Mouse (Mus musculus): ENCODE measurements around the gene Frmd4a. TPM values are rescaled to one million over a fixed set of nuclear protein-coding genes. Genes with fewer than 3 reads are reported as not detected.

The Frmd4a gene
- polyA plus RNA-seq, 1 experiment from 2014 or later, result 51.5 TPM

DNA sequence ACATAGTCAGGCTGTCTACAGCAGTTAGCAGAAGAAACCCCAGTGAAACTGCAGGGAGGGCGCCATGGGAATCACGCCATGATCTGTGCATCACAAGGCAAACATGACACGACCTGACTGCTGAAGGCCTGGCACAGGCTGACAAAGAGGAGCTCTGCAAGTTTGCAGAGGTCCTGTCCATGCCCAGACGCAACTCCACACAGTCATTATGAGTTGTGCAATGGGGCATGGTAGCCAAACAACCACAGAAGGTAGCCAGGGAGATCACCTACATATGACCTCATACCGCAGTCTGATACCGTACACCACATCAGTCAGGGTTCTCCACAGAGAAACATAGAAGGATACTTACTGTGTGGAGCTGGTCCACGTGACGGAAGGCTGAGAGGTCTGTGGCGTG is 489.1 kb downstream of the Frmd4a start:
- no peak overlapping the region for H3K4me3 ChIP-seq (replicated peaks)
- no peak overlapping the region for H3K9ac ChIP-seq (replicated peaks)
- peaks cover 27% of the 10 kb centered on the region for H3K4me1 ChIP-seq
- no peak for ATAC-seq (ENCODE audit: low FRiP score)
- no peaks in the 10 kb centered on the region for H3K9me3 ChIP-seq (replicated peaks)
- no peaks in the 10 kb centered on the region for H3K27me3 ChIP-seq (replicated peaks)
- H3K36me3 ChIP-seq, result no peaks in the 10 kb centered on the region
- no peak overlapping the region for H3K4me2 ChIP-seq
- WGBS, result 95% methylated on average over 9 of the region's 9 CpGs
- H3K27ac ChIP-seq (replicated peaks), result no peak overlapping the region

- Histone ChIP-seq H3K9me3 (replicated peaks) (no peaks in the 10 kb centered on the region), H3K27ac (replicated peaks) (no peak overlapping the region), H3K9ac (replicated peaks) (no peak overlapping the region), H3K4me2 (no peak overlapping the region), H3K4me1 (peaks cover 30% of the 10 kb centered on the region), H3K36me3 (no peaks in the 10 kb centered on the region), H3K4me3 (replicated peaks) (no peak overlapping the region), H3K27me3 (replicated peaks) (no peaks in the 10 kb centered on the region)
- ATAC-seq (ENCODE audit: low FRiP score), result no peak
- WGBS, result 80% methylated on average over 13 of the region's 13 CpGs
Measured at GRCm38 (mm10) chr2:4507887-4508615, 490.5 kb downstream of the Frmd4a start.

DNA sequence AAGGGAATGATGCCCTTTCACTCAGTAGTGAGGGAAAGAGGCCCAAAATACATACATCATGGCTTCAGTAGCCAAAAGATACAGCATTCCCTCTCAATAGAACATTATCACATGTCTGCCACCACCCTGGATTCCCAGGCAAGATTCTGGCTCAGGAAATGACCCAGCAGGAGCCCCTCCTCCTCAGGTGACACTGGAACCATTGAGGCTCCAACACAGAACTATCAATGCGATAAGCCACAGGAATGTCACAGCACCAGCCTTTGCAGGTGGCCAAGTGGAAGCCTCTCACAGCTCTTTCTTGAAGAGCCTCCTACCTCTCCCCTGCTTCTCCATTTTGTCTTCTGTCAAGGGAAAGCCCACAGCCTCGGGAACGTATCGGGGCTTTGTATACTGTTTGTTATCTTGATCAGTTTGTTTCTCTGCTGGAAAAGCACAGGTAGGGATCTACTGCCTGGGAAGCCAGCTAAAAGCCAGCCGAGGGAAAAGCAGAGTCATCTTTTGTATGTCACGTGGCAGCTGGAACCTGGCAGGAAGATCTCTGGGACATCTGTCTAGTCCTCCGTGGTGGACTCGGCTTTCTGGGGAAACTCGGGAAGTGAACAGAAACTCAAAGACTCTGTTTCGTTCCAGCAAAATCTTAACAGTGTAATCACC is 491.6 kb downstream of the Frmd4a start:
- no peak for ATAC-seq (ENCODE audit: low FRiP score)
- no peak overlapping the region for H3K4me3 ChIP-seq (replicated peaks)
- no peaks in the 10 kb centered on the region for H3K9me3 ChIP-seq (replicated peaks)
- H3K27ac ChIP-seq (replicated peaks), result peak overlapping the region; percentile 23; the same call in 1 of the 2 replicates
- 68% methylated on average over 10 of the region's 10 CpGs for WGBS
- H3K9ac ChIP-seq (replicated peaks), result no peak overlapping the region
- no peaks in the 10 kb centered on the region for H3K27me3 ChIP-seq (replicated peaks)
- H3K36me3 ChIP-seq, result no peaks in the 10 kb centered on the region
- H3K4me1 ChIP-seq, result peaks cover 30% of the 10 kb centered on the region
- no peak overlapping the region for H3K4me2 ChIP-seq

- Histone ChIP-seq H3K9me3 (replicated peaks) (no peaks in the 10 kb centered on the region), H3K9ac (replicated peaks) (no peak overlapping the region), H3K4me2 (no peak overlapping the region), H3K27me3 (replicated peaks) (no peaks in the 10 kb centered on the region), H3K27ac (replicated peaks) (peak overlapping the region; percentile 2; the same call in 1 of the 2 replicates), H3K4me1 (peaks cover 30% of the 10 kb centered on the region), H3K4me3 (replicated peaks) (no peak overlapping the region), H3K36me3 (0 out of 2 replicates have a peak, but pooled peaks cover 4% of the 10 kb centered on the region)
- WGBS, result 32% methylated on average over 5 of the region's 5 CpGs
- ATAC-seq (ENCODE audit: low FRiP score), result peak; percentile 48
Measured at GRCm38 (mm10) chr2:4509739-4510138, 492.2 kb downstream of the Frmd4a start.

GRCm38 (mm10) chr2:4510208-4511079 is 492.9 kb downstream of the Frmd4a start:
- 0 out of 2 replicates have a peak, but pooled peaks cover 5% of the 10 kb centered on the region for H3K36me3 ChIP-seq
- no peak overlapping the region for H3K4me2 ChIP-seq
- ATAC-seq (ENCODE audit: low FRiP score), result peak; percentile 32; the same call in 1 of the 2 replicates
- WGBS, result 53% methylated on average over 11 of the region's 11 CpGs
- H3K9ac ChIP-seq (replicated peaks), result no peak overlapping the region
- peak overlapping the region; percentile 7; the same call in 1 of the 2 replicates for H3K27ac ChIP-seq (replicated peaks)
- H3K27me3 ChIP-seq (replicated peaks), result no peaks in the 10 kb centered on the region
- no peaks in the 10 kb centered on the region for H3K9me3 ChIP-seq (replicated peaks)
- peaks cover 30% of the 10 kb centered on the region for H3K4me1 ChIP-seq
- no peak overlapping the region for H3K4me3 ChIP-seq (replicated peaks)

DNA sequence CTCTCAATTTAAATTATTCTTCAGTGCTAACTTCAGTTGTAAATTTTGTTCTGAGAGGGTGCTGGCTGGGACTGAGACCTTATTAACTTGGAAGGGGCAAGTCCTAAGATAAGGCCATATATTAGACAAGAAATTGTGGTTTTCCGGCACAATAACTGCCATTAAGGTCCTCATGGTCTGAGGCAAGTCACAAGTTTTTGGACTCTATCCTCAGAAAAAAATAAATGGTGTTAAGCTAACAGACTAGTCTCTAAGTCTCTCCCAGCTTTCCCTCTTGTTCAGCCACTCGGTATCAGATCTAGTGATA is 493.5 kb downstream of the Frmd4a start:
- Histone ChIP-seq H3K4me3 (replicated peaks) (no peak overlapping the region), H3K36me3 (0 out of 2 replicates have a peak, but pooled peaks cover 5% of the 10 kb centered on the region), H3K27me3 (replicated peaks) (no peaks in the 10 kb centered on the region), H3K27ac (replicated peaks) (peak overlapping the region; percentile 7; the same call in 1 of the 2 replicates), H3K9me3 (replicated peaks) (no peaks in the 10 kb centered on the region), H3K4me1 (peaks cover 31% of the 10 kb centered on the region), H3K4me2 (no peak overlapping the region), H3K9ac (replicated peaks) (no peak overlapping the region)
- no peak for ATAC-seq (ENCODE audit: low FRiP score)
- WGBS, result 86% methylated on average over 2 of the region's 2 CpGs

DNA sequence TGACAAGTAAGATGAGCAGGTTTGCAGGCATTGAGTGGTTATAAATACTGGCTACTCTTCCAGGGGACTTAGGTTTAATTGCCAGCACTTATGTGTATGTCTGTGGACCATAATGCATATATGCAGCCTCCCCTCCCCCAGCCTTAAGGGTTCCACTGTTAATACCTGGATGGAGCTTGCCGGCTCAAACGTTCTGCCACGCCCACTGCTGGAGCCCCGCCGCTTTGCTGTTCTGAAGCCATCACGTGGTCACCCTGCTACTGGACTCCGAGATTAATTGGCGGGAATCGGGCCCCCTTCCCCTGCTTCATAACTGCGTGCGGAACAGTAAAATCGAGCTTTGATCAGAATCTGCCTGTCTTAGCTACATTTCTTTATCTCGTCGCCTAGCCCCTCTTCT is 495.1 kb downstream of the Frmd4a start:
- no peak overlapping the region for H3K4me3 ChIP-seq (replicated peaks)
- no peaks in the 10 kb centered on the region for H3K27me3 ChIP-seq (replicated peaks)
- H3K9ac ChIP-seq (replicated peaks), result no peak overlapping the region
- 0 out of 2 replicates have a peak, but pooled peaks cover 5% of the 10 kb centered on the region for H3K36me3 ChIP-seq
- H3K27ac ChIP-seq (replicated peaks), result no peak overlapping the region
- 48% methylated on average over 14 of the region's 14 CpGs for WGBS
- no peak for ATAC-seq (ENCODE audit: low FRiP score)
- H3K4me1 ChIP-seq, result peaks cover 37% of the 10 kb centered on the region
- H3K9me3 ChIP-seq (replicated peaks), result no peaks in the 10 kb centered on the region
- no peak overlapping the region for H3K4me2 ChIP-seq

- H3K27me3 ChIP-seq (replicated peaks), result no peaks in the 10 kb centered on the region
- peaks cover 22% of the 10 kb centered on the region for H3K4me1 ChIP-seq
- H3K27ac ChIP-seq (replicated peaks), result no peak overlapping the region
- no peak overlapping the region for H3K4me2 ChIP-seq
- H3K4me3 ChIP-seq (replicated peaks), result no peak overlapping the region
- WGBS, result 78% methylated on average over 3 of the region's 3 CpGs
- no peak for ATAC-seq (ENCODE audit: low FRiP score)
- H3K9ac ChIP-seq (replicated peaks), result no peak overlapping the region
- no peaks in the 10 kb centered on the region for H3K9me3 ChIP-seq (replicated peaks)
- H3K36me3 ChIP-seq, result 0 out of 2 replicates have a peak, but pooled peaks cover 5% of the 10 kb centered on the region
Measured at GRCm38 (mm10) chr2:4515910-4516309, 498.4 kb downstream of the Frmd4a start.

DNA sequence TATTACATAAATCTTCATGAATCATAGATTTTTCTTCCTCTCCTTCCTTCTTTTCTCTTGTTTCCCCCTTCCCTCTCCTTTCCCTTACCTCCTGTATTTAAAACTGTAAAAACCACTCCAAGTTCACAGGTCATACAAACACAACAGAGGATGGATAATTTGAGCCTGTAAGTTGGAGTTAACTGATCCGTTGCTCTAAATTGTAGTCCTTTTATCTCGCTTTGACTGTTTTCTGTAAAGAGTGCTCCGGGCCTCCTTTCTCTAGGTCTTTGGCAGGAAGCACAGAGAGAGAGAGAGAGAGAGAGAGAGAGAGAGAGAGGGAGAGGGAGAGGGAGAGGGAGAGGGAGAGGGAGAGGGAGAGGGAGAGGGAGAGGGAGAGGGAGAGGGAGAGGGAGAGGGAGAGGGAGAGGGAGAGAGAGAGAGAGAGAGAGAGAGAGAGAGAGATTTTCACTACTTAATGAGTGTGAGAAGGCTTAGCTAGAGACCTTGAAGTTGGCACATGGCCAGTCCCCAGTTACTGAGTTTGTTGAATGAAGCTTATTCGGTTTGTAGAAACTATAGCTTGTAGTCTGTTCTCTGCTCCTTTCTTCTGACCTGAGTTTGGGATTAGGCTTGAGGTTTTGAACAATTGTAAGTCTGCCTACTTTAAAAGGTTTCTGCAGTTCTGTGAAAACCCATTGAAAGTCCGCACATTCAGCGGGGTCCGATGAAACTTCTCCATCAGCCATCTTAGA is 499.5 kb downstream of the Frmd4a start:
- Histone ChIP-seq H3K4me1 (peaks cover 18% of the 10 kb centered on the region; the same call in 1 of the 2 replicates), H3K4me2 (no peak overlapping the region), H3K9me3 (replicated peaks) (no peaks in the 10 kb centered on the region), H3K4me3 (replicated peaks) (no peak overlapping the region), H3K27me3 (replicated peaks) (no peaks in the 10 kb centered on the region), H3K27ac (replicated peaks) (peak overlapping the region; percentile 48), H3K36me3 (0 out of 2 replicates have a peak, but pooled peaks cover 5% of the 10 kb centered on the region), H3K9ac (replicated peaks) (no peak overlapping the region)
- 39% methylated on average over 7 of the region's 7 CpGs for WGBS
- ATAC-seq (ENCODE audit: low FRiP score), result no peak

- Histone ChIP-seq H3K27ac (replicated peaks) (peak overlapping the region; percentile 48), H3K9ac (replicated peaks) (no peak overlapping the region), H3K36me3 (0 out of 2 replicates have a peak, but pooled peaks cover 5% of the 10 kb centered on the region), H3K27me3 (replicated peaks) (no peaks in the 10 kb centered on the region), H3K9me3 (replicated peaks) (no peaks in the 10 kb centered on the region), H3K4me2 (no peak overlapping the region), H3K4me1 (peaks cover 13% of the 10 kb centered on the region; the same call in 1 of the 2 replicates), H3K4me3 (replicated peaks) (no peak overlapping the region)
- WGBS, result 54% methylated on average over 7 of the region's 7 CpGs
- peak; percentile 40; the same call in 1 of the 2 replicates for ATAC-seq (ENCODE audit: low FRiP score)
Measured at GRCm38 (mm10) chr2:4517553-4518125, 500.1 kb downstream of the Frmd4a start.
